Mouse (Mus musculus) kidney, postnatal 4 days (tissue): ENCODE measurements around the gene Gm10053.
A peak's percentile ranks its signal among the peaks of the same experiment; 100 is the strongest.

Experiments used
- DNase-seq, 2 experiments: peaks; one replicate each; pipeline ENCODE4 v3.0.0; 2021; ENCODE audit warnings: mixed read lengths in 2 of 2

Gene Gm10053

DNA sequence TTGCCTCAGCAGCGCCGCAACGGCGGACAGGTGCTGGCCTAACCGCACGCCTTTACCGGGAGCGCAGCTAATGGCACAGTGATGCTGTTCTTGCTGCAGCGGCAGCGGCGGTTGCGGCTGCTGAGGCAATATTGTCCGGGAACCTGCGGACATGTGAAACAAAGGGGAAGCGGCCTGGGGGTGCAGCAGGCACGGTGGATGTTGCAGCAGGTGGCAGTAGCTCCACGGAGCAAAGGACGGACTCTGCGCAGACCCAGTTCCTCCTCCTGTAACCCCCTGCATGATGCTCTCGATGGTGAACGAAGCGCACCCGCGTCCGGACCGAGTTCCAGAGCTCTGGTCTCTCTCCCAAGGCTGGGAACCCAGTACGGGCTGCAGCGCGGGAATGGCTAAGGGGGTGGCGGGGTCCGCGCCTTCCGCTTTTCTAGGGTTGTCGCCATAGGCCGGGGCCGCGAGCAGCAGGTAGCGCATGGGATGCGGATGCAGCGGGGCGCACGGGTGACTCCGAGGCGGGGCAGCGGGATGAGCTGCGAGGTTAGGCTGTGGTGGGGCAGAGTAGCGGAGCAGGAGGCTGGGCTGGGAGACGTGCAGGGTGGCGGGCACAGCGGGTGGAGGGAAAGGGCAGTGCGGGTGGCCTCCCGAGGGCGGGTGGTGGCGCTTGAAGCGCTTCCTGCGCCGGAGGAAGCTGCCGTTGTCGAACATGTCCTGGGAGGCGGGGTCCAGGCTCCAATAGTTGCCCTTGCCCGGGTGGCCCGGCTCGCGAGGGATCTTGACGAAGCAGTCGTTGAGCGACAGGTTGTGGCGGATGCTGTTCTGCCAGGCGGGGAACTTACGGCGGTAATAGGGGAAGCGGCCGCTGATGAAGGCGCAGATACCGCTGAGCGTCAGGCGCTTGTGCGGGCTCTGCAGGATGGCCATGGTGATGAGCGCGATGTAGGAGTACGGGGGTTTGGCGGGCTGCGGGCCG lies 24.4 kb downstream of the Gm10053 start:
- peak; percentile 31 to 55 for DNase-seq

DNA sequence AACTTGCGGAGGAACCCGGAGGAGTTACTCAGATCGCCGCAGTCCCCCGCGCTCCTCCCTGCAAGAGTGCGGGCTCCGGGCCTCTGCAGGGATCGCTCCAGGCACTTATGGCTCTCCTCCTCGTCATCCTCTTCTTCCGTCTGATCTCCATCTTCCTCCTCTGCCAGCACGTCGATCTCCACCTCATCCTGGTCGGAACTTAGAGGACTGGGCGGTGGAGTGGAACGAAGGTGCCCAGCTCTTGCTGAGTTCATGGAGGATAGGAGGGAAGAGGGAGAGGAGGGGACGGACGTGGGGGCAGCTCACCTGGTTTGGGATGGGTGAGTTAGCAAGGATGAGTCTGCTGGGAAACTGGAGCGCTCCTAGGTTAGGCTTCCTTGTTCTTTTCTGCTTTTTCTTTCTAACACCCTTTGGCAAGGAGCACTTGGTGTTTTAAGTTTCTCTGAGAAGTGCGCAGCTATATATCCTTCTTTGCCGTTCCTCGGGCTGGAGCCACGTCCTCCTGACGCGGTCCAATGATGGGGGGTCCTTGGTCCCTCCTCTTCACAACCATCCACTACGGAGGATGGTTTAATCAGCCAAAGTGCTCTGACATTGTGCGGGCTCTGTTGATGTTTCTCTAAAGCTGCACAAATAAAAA lies 25.2 kb downstream of the Gm10053 start, which contains the start of gene Foxd4:
Gene Foxd4 (minus strand): TSS at position 617 of the 640 bp plus-strand sequence.
- peak in 1 of 2 experiments; percentile 17 for DNase-seq

DNA sequence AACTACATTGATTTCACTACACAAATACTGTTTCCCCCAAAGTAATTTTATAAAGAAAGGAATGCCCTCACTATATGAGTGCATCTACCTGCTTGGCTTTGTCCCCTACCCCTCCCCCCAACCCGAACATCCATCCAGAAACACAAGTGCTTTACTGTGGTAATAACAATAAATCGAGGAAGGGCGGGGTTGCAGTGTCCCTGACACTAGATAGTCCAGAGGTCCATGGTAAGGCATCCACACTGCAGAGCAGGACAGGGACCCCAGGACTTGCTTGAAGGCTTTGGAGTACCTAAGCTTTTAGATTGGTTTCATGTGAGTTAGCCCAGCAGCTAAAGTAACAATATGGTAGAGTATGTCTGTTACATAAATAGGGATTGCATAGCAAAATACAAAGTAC lies 26.2 kb downstream of the Gm10053 start:
- no peak for DNase-seq

DNA sequence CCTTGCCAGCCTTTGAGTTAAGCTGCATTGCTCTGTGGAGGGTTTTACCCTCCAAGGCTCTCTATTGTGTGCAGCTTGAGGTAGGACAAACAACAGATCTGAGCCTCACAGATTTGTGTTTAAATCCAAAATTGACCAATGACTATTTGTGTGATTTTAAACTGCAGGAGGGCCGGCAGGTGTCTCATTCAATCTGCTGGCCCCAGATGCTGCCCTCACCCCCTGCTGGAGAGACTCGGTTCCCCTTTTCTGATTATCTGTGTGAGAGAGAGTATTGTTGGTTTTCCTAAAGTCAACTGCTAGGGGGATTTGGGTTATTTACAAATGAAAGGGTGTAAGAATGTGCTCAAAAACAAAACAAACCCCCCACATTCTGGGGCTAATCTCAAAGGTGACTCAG lies 26.8 kb downstream of the Gm10053 start:
- DNase-seq = no peak

DNA sequence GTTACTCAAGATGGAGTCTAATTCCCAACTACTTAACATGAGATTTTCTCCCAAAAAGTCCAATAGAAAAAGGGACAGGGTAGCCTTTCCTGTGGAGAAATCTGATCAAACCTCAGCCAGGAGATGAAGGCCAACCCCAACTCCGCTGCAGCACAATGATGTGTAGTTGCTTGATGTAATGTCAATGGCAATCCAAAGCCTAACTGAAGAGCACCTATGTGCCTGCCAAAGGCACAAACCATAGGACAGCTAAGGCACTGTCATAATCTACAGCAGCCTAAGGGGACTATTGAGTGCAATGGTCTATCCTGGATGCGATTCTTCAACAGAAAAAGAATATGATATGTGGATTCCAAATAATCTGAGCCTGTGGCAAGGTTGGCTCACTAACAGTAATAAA lies 27.3 kb downstream of the Gm10053 start:
- DNase-seq = no peak

DNA sequence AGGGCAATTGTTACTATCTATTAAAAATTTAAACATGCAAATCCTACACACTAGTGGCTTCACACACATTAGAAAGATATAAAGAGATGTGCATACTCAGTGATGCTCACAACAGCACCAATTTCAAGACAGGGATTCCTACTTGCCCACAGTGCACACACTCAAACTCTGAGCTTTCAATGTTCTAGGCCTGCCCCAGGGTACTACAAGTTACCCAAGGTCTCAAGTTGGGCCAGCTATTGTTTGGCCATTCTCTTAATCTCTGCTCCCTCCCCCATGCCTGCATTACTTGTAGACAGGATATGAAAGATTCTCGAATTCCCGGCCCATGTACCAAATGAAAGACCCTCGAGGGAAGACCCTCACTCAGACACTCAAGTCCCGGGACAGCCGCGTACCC lies 32.2 kb downstream of the Gm10053 start:
- DNase-seq = no peak

DNA sequence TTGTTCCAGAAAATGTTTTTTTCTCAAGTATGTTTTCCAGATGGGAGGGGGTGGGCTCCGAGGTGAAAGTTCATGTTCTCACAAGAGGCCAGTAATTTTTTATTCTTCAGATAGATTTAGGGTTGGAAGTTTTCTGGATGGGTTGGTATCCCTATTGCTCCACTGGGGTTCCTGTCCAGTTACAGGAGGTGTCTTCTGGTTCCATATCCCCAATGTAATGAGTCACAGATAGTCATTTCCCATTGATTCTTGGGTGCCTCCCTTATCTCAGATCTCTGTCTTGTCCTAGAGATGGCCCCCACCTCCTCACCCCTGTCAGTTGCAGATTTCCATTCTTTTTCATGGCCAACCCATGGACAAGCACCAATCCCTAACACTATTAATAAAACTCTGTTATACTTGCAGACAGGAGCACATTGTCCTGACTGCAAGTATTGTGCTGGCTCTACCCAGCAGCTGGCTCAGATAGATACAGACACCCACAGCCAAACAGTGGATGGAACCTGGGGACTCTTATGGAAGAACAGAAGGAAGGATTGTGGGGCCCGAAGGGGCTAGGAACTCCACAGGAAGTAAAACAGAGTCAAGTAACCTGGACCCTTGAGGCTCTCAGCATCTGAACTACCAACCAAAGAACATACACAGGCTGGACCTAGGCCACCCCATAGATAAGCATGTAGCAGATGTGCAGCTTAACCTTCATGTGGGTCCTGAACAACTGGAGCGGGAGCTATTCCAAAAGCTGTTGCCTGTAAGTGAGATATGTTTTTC lies 33.1 kb downstream of the Gm10053 start:
- DNase-seq = no peak

DNA sequence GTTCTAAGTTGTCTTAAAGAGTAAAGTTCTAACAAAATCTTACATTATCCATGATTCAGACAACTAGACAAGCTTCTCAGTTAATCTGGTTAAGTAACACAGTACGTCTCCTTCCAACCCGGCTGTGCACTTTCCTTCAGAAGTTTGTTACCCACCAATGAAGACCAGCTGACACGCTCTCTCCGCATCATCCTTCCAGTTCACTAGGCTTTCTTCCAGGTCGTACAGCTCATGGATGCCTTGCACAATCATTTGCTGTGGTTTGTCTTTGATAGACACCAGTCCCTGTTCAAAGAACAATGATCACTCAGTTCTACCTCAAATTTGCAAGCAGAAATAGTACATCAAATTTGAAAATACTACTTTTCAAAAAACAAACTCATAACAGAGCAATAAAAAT lies 45.4 kb downstream of the Gm10053 start:
- no peak for DNase-seq
